Mouse (Mus musculus): Measurements from ENCODE around the gene Slc2a12.

GRCm38 (mm10) chr10:22718475-22718874 is 73.7 kb downstream of the Slc2a12 start:
- no peak for TF ChIP-seq EP300 (IDR thresholded peaks at IDR 0.05)
- no peak for TF ChIP-seq CTCF (IDR thresholded peaks at IDR 0.05)

Measured in lung, postnatal 0 days (tissue).